Mouse (Mus musculus): Measurements from ENCODE around the gene Dkkl1.

The Dkkl1 gene

DNA sequence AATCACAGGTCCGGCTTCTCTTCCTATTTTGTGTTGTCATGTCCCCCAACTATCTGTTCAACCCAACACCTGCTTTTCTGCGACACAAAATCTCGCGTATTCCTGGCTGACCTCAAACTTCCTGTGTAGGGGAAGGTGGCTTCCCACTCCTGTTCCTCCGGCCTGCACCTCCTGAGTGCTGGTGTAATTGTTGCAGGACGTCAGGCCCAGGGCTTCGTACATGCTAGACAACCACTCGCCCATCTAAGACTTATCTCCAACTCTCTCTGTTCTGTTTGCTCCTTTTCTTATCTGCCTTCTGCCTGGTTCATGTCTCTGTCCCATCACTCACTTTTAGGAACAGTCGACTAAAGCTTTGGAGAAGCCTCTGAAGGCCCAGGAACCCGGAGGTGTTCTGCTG lies 877 bp downstream of the Dkkl1 start:
- ChIA-PET POLR2A (interaction anchor here in 3 of 4 experiments (0.6 to 1.1 kb wide), 5 partner anchors 10 to 360 kb away, joined by 3 to 4 read pairs (median 3); no protein-coding TSS in a partner anchor), CTCF (interaction anchor here in 1 of 4 experiments (1.1 kb wide), 1 partner anchor 38 kb away, joined by 4 read pairs; no protein-coding TSS in a partner anchor)

DNA sequence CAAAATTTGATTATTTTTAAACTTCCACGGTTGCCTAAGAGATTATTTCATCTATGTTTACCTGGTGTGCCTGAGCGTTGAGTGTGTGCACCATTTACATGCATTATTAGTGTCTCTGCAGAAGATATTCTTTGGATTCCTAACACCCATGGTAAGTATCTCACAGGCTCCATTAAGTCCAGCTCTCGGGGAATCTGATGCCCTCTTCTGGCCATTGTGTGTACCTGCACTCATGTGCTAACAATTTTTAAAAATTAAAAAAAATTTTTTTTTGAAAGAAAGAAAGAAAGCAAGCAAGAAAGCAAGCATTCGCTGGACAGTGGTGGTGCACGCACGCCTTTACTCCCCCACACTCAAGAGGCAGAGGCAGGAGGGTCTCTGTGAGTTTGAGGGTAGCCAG lies 3.7 kb downstream of the Dkkl1 start:
- ChIA-PET CTCF (interaction anchor here in 3 of 4 experiments (0.6 to 2.7 kb wide), 9 partner anchors 10 to 626 kb away, joined by 3 to 10 read pairs (median 3); partner anchors contain the start of genes Aldh16a1 (in 1 of the 3) and Pih1d1 (in 1 of the 3)), POLR2A (interaction anchor here in 3 of 4 experiments (0.5 to 2.5 kb wide), 11 partner anchors 20 to 436 kb away, joined by 3 to 10 read pairs (median 5); partner anchors contain the start of genes Aldh16a1 (in 1 of the 3) and Cd37 (in 1 of the 3))

DNA sequence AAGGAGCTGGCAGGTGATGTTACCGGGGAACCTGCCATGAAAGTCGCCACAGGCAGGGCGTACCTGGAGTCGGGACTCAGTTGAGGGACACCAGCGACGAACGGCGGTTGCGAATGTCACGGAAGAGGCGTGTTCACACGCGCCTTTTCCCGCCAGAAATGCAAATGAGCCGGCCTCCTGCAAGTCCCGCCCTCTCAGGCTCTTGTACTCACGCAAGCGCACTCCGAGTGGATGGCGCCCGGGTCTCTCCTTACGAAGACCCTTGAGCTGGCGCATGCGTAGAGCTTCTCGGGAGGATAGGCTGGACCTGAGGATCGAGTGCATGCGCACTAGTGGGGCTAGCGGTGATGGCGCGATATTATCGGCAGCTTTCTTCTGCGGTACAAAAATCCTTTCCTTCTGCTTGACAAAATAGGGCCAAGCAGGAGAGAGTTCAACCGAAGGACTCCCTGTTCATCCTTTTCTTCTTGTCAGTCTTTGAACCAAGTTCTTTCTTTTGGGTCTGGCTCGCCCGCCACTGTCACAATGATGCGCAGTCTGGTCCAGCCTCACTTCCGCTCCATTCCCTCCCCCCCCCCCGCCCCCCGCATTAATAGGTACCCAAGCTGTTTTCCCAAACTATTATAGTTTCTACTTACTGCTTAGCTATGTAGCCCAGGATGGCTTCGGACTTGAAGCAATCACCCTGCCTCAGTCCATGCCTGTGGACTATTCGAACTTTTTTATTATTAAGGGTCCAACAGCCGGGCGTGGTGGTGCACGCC lies 7.4 kb downstream of the Dkkl1 start, which contains the start of gene Ccdc155:
Gene Ccdc155 (minus strand): TSS at position 513 of the 764 bp plus-strand sequence.
- ChIA-PET POLR2A (interaction anchor here (0.6 to 2.5 kb wide), 80 partner anchors 8 to 828 kb away, joined by 3 to 18 read pairs (median 4); partner anchors contain the start of genes Snrnp70 (in 3 of the 4), Tead2 (in 3 of the 4), Aldh16a1 (in 2 of the 4) and Pih1d1 (in 2 of the 4)), CTCF (interaction anchor here in 3 of 4 experiments (0.6 to 1.6 kb wide), 25 partner anchors 10 to 284 kb away, joined by 3 to 10 read pairs (median 3); partner anchors contain the start of genes Flt3l (in 1 of the 3) and Gm45713 (in 1 of the 3))

DNA sequence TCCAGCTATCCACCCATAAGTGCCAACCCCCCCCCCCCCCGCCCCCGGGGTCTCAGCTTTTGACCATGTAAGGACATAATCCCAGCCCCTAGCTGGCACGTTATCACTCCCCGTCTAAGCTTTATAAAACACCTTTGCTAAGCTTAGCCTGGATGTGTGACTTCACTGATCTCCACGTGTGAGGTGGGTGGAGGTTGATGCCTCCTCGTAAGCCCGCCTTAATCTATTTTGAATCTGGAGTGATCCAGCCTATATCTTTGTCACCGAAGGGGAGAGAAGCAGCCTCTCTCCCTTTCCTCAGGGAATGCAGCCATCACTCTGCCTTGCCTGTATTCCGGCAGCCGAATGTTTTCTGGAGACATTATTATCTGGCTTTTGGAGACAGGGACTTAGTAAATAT lies 9.3 kb downstream of the Dkkl1 start:
- POLR2A ChIA-PET: interaction anchor here in 3 of 4 experiments (0.5 to 1.4 kb wide), 7 partner anchors 48 to 603 kb away, joined by 3 to 4 read pairs (median 3); partner anchors contain the start of gene Aldh16a1 (in 2 of the 3)
- CTCF ChIA-PET: interaction anchor here in 1 of 4 experiments (0.6 to 0.7 kb wide), 4 partner anchors 33 to 129 kb away, joined by 3 read pairs; no protein-coding TSS in a partner anchor

DNA sequence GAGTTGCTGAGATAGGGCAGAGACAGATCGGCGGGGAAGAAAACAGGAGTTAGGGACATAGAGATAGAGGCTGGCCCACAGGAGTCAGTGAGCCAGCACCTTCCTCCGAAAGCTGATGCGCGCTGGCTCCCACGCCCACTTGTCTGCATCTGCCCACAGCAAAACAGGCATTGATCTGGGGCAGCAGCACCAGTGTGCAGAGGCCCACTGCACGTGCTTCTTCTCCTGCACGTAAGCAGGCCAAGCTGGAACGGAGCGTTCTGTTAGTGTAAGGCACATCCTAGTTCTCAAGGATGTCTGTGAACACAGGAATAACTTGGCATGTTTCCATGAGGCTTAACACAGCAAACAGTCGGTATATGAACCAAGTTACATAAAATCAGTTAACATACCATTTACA lies 13.0 kb downstream of the Dkkl1 start:
- CTCF ChIA-PET: interaction anchor here (0.5 to 3.2 kb wide), 41 partner anchors 8 to 236 kb away, joined by 3 to 37 read pairs (median 4); partner anchors contain the start of genes Flt3l (in 1 of the 4), Gm45713 (in 1 of the 4), Gys1 (in 1 of the 4) and Rras (in 1 of the 4)
- POLR2A ChIA-PET: interaction anchor here (0.5 to 2.4 kb wide), 30 partner anchors 9 to 561 kb away, joined by 3 to 13 read pairs (median 3); partner anchors contain the start of genes Aldh16a1 (in 2 of the 4), Pih1d1 (in 2 of the 4), Cd37 (in 1 of the 4) and Rcn3 (in 1 of the 4)

DNA sequence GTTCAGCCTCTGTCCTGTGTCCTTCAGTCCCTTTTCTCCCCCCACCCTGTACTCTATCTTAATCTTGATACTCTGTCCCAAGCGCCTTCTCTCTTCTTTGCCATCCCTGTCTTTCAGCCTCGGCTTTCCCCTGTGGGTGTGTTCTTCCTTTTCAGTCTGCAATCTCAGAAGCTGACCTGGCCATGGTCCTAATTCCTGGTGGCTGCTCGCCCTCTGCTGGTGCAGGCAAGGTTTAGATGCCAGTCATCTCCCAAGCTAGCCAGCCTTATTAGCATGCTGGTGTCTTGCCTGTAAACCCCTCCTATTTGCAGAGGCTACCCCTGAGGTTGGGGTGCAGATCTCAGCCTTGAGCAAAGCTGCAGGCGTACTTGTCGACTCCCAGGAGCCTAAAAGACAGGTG lies 13.5 kb downstream of the Dkkl1 start:
- ChIA-PET CTCF (interaction anchor here (0.5 to 3.2 kb wide), 42 partner anchors 8 to 236 kb away, joined by 3 to 37 read pairs (median 4); partner anchors contain the start of genes Flt3l (in 1 of the 4), Gm45713 (in 1 of the 4), Gys1 (in 1 of the 4) and Rras (in 1 of the 4)), POLR2A (interaction anchor here (0.6 to 2.4 kb wide), 26 partner anchors 9 to 193 kb away, joined by 3 to 13 read pairs (median 4); partner anchors contain the start of genes Aldh16a1 (in 2 of the 4), Pih1d1 (in 2 of the 4), Cd37 (in 1 of the 4) and Rcn3 (in 1 of the 4))

DNA sequence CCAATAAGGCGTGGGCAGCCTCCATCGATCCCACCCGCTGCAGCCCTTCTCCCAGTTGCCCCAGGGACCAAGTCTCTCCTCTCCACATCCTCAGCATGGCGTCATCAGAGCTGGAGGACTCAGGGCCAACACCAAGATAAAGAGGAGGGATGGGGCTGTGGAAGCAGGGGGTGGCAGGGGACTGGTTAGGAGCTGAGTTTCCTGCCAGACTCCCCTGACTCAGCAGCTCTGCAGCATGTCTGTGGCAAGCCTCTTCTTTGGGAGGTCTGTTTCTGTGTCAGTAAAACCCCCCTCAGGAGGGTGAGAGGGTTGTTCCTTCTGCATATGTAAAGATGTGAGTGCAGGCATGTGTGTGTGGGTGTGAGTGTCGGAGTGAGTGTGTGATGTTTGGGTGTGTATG lies 15.0 kb downstream of the Dkkl1 start:
- CTCF ChIA-PET: interaction anchor here in 3 of 4 experiments (0.6 to 3.2 kb wide), 9 partner anchors 15 to 238 kb away, joined by 3 to 37 read pairs (median 6); partner anchors contain the start of genes Slc17a7 (in 2 of the 3) and Gys1 (in 1 of the 3)
- POLR2A ChIA-PET: interaction anchor here in 1 of 4 experiments (0.7 to 1.8 kb wide), 5 partner anchors 12 to 381 kb away, joined by 3 to 4 read pairs (median 3); partner anchors contain the start of genes Il4i1, Nup62 and Slc6a16

DNA sequence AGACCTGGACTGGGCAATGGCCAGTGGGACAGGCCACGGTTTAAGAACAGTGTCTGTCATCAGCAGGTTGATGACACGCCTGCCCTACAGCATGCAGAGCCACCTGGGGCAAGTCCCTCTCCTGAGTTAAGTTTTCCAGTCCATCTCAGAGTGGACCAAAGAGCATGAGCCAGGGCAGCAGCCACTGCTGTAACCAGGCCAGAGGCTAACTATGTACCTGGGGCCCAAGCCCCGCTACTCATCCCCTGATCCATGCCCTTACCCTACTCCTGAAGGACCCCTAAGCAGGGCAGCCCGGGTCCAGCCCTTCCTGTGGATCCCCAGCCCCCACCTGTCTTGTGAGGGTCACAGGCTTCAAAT lies 15.8 kb downstream of the Dkkl1 start:
- ChIA-PET POLR2A (interaction anchor here in 3 of 4 experiments (0.5 to 1.4 kb wide), 5 partner anchors 8 to 45 kb away, joined by 3 to 6 read pairs (median 4); partner anchors contain the start of genes Ccdc155 (in 1 of the 3) and Slc6a16 (in 1 of the 3)), CTCF (no interaction called here)

DNA sequence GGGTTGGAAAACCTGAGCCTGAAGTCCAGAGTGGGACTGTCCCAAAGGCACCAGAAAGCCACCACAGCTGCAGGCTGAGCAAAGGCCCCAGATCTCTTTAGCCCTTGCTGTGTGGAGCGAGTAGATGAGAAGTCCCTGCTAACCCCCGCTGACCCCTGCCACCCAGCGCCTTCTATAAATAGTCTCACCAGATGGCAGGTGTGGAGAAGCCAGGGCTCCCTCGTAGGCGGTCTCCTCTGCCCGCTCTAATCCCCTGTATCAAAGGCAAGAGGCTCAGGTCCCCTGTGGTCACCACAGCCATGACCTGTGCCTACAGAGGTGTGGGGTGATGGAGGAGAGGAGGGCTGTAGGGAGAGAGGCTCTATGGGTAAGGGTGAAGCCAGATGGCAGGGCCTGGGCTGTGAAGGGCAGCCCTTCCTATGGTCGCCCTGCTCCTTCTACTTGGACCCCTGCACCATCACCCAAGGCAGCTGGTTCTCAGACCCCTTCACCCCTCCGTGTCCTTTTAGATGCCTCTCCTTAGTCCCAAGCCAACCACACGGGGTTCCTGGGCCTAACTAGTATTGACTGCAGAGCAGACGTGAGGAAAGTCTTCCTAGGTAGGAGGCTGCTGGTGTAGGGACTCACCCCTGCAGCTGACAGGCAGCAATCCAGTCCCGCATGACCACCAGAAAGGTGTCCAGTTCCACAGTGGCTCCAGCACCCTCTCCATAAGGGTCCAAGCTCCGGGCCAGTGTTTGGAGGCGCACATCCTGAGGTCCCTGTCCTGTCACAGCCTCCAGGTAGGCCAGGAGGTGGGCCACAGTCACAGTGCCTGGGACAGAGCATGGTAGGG lies 16.4 kb downstream of the Dkkl1 start:
- ChIA-PET POLR2A (interaction anchor here in 3 of 4 experiments (0.5 to 1.7 kb wide), 9 partner anchors 8 to 106 kb away, joined by 3 to 7 read pairs (median 4); partner anchors contain the start of gene Ccdc155 (in 1 of the 3)), CTCF (interaction anchor here in 1 of 4 experiments (0.7 to 1.8 kb wide), 2 partner anchors 21 to 33 kb away, joined by 3 to 5 read pairs; no protein-coding TSS in a partner anchor)

DNA sequence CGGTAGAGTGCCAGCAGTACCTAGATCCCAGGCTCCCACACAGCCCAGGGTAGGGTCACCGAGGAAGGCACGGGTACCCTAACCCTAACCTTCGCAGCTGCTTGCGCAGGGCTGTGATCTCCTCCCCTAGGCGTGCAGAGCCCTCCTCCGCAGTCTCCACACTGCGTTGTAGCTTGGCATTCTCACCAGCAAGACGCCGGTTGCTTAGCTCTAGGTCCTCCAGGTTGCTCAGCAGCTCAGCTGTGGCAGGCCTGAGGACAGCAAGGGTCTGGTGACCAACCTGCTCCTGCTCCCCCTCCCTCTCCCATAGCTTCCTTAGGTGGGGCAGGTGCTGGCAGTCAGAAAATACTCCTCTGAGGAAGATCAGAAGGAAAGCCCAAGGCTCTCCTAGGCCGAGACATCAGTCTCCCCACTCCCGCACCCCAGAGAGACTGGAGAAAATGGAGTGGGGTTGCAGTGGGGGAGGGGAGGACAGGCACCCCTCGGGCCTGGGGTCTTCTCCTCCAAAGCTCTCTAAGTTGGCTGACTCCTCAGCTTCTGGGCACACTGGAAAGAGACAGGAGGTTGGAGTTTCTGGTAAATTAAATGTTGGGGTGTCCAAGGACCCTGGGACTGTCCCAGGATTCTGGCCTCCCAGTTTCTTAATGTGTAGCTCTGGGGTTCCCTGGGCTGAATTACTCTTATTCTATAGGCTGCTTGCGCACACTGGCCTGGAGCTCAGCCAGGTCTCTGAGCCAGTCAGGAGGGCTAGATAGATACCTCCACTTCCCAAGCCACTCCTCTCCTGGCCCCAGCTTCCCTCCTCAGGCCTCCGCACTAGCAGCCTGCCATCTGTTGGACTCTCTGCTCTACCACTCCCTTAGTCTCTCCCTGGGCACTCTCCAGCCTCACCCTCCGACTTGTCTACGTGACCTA lies 17.8 kb downstream of the Dkkl1 start:
- CTCF ChIA-PET: interaction anchor here in 3 of 4 experiments (0.6 to 3.5 kb wide), 13 partner anchors 10 to 115 kb away, joined by 3 to 15 read pairs (median 4); partner anchors contain the start of genes Ccdc155 (in 1 of the 3), Flt3l (in 1 of the 3) and Gm45713 (in 1 of the 3)
- POLR2A ChIA-PET: interaction anchor here in 3 of 4 experiments (0.6 to 1.7 kb wide), 15 partner anchors 8 to 175 kb away, joined by 3 to 13 read pairs (median 3); partner anchors contain the start of genes Ccdc155 (in 2 of the 3), Rps11 (in 1 of the 3) and Tead2 (in 1 of the 3)

DNA sequence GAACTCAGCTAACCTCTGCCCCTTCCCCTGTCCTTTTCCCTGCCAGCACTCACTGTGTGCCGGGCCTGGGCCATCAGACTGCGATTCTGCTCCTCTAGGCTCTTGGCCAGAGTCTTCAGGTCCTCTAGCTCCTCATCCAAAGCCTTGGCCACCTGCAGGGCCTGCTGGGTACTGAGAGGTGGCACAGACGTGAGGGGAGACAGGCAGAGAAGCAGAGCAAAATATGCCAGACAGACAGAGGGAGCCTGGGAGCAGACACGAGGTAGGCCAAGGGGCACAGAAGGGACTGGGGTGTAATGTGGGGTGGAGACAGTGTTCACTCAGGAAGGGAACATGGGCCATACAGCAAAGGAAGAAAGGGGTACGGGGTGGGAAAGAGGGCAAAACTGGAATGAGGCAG lies 18.5 kb downstream of the Dkkl1 start:
- POLR2A ChIA-PET: interaction anchor here in 3 of 4 experiments (0.7 to 2.4 kb wide), 12 partner anchors 8 to 147 kb away, joined by 3 to 12 read pairs (median 4); partner anchors contain the start of genes Ccdc155 (in 2 of the 3) and Rps11 (in 1 of the 3)

DNA sequence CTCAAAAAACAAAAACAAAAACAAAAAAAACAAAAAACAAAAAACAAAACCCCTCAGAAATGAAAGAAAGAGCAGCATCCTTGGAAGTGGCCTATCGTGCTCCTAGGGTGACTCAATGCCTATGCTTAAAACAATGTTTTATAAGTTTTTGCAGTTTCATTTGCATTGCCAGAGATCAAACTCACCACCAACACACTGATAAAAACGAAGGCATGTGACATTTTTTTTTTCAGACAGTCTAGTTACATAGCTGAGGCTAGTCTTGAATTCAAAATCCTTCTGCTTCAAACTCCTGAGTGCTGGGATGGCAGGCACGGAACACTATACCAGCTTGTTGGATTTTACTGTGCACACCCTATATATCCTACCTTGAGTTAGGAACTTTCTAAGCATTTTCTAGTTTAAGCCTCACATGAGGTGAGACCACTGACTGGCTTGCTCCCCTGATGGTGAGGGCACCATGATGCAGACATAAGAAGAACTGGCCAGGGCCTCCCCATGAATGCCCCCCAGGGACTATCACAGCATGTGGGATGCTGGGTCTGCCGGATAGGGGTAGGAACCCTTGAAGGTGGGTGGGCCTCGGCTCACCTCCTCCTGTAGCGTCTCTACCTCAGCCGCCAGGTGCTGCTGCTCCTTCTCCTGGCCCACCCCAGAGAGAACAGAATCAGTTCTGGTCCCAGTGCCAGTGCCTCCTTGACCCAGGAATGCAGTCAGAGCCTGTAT lies 19.2 kb downstream of the Dkkl1 start:
- CTCF ChIA-PET: interaction anchor here (0.6 to 3.5 kb wide), 11 partner anchors 10 to 95 kb away, joined by 3 to 15 read pairs (median 4); partner anchors contain the start of genes Flt3l (in 1 of the 4) and Gm45713 (in 1 of the 4)

More for the DNA sequence above, 18.5 kb downstream of the Dkkl1 start:
- CTCF ChIA-PET: interaction anchor here in 3 of 4 experiments (0.6 to 3.5 kb wide), 12 partner anchors 11 to 107 kb away, joined by 3 to 15 read pairs (median 4); partner anchors contain the start of genes Ccdc155 (in 1 of the 3), Flt3l (in 1 of the 3) and Gm45713 (in 1 of the 3)

DNA sequence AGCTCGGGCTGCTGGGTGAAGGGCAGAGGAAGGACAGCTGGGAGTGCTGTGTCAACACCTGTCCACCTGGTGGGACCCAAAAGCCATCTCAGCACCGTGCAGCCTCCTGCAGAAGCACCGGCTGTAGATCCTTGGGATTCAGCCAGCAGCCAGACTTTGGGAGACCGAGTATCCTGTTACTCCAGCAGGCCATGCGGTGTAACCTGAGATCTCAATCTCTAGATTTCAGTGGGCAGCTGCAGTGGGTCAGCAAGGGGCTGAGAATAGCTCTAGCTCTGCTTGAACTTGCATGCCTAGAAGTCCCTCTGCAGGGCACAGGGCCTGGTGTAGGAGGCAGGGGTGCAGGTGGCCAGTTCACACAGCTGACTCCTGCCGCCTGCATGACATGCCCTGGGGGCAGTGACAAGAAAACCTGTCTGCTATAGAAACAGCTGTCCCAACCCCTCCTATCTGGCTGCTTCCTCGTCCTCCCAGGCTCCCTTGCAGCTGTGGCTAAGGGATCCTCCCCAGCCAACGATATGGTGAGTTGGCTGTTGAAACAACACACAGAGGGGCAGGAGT lies 20.1 kb downstream of the Dkkl1 start:
- POLR2A ChIA-PET: interaction anchor here in 3 of 4 experiments (0.5 to 2.4 kb wide), 12 partner anchors 9 to 226 kb away, joined by 3 to 12 read pairs (median 4); partner anchors contain the start of genes Ccdc155 (in 1 of the 3), Prmt1 (in 1 of the 3), Slc17a7 (in 1 of the 3) and Tead2 (in 1 of the 3)
- CTCF ChIA-PET: interaction anchor here in 3 of 4 experiments (0.6 to 3.5 kb wide), 6 partner anchors 10 to 55 kb away, joined by 3 to 15 read pairs (median 9); no protein-coding TSS in a partner anchor

More for the DNA sequence above, 19.2 kb downstream of the Dkkl1 start:
- POLR2A ChIA-PET: interaction anchor here in 3 of 4 experiments (1.0 to 2.4 kb wide), 11 partner anchors 10 to 124 kb away, joined by 3 to 12 read pairs (median 4); partner anchors contain the start of genes Ccdc155 (in 2 of the 3), Slc17a7 (in 1 of the 3) and Slc6a21 (in 1 of the 3)

DNA sequence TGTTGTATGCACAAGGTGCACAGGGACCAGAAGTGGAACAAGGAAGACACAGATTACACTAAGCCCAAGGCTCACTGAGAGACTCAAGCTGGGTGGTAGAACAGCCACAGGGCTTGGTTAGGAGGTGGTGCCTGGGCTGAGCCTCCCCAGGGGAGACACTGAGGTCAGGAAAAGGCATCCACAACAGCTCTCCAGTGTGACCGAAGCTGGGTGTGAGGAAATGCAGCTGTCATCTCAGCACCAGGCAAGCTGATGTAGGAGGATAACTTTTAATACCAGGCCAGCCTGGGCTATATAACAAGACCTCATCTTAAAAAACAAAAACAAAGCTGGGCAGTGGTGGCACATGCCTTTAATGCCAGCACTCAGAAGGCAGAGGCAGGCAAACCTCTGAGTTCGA lies 20.8 kb downstream of the Dkkl1 start:
- CTCF ChIA-PET: interaction anchor here in 2 of 4 experiments (1.8 to 3.5 kb wide), 3 partner anchors 9 to 29 kb away, joined by 8 to 14 read pairs (median 10); no protein-coding TSS in a partner anchor
- POLR2A ChIA-PET: interaction anchor here in 2 of 4 experiments (0.5 to 2.4 kb wide), 8 partner anchors 9 to 227 kb away, joined by 3 to 12 read pairs (median 3); partner anchors contain the start of genes Prmt1 (in 1 of the 2) and Tead2 (in 1 of the 2)

All from embryonic stem cell, embryonic (primary cell).